In the genomic region with DNA sequence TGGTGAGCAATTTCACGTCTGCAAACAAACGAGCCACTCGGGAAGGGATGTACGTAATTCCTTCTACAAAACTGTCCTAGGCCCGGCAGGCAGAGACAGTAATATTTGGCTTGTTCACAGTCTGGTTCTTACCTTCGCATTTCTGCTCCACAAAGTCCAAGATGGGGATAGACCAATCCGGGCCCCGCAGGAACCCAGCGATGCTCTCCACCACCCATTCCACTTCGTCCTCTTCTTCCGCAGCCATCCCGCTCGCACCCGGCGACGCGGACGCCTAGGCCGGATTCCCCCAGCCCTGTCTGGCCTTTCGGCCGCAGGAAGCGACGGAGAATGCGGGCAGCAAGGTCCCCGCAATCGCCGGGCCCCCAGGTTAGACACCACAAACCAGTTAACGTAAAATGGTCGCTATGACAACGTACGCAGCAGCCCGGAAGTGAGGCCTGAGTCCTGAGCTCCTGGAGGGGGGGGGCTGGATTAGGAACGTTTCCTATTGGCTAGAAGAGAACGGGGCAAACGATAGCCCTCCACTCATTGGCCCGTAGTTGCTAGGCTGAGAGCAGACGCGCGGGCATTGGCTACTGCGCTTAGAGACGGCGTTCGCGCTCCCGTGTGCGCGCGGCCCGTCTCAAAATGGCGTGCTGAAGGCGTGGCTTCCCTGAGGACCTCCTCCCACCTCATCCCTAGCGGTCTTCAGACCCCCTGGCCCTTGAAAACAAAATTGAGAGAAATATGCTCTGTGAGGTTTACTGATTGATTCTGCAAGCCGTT, we compare ENCODE assay signal across 8 mouse cellular contexts. TPM values are rescaled to one million over a fixed set of nuclear protein-coding genes. Genes with fewer than 3 reads are reported as not detected.
DNase-seq lines count a peak whose midpoint lies in the region; ATAC-seq and TF ChIP-seq lines count a peak whose summit lies in the region.

A gene (minus strand): TSS at position 527 of the 768 bp plus-strand sequence.

- peak; percentile 100 for ATAC-seq in kidney, embryonic 14.5 days (ENCODE audit: low FRiP score, low TSS enrichment)
- peak; percentile 100 for ATAC-seq in limb, embryonic 15.5 days (ENCODE audit: insufficient number of reproducible peaks, low FRiP score, low TSS enrichment, low read depth)

- no peaks in the 10 kb centered on the region for H3K27me3 ChIP-seq in kidney, embryonic 14.5 days (ENCODE audit: control insufficient read depth, insufficient read depth, low read length)
- no peaks in the 10 kb centered on the region for H3K27me3 ChIP-seq in limb, embryonic 15.5 days

- TF ChIP-seq POLR2A in bone marrow macrophage, adult 2 months (IDR thresholded peaks at IDR 0.05; ENCODE audit: borderline replicate concordance, low read depth, low read length) = no peak
- peak; percentile 46; the same call in 1 of the 2 replicates for TF ChIP-seq POLR2A in embryonic fibroblast, embryonic 13.5 days (IDR thresholded peaks at IDR 0.05; ENCODE audit: low read depth, low read length)

- peaks cover 7% of the 10 kb centered on the region; the same call in 1 of the 2 replicates for H3K36me3 ChIP-seq in kidney, embryonic 14.5 days (ENCODE audit: control insufficient read depth, insufficient read depth, low read length)
- peaks cover 7% of the 10 kb centered on the region; the same call in 1 of the 2 replicates for H3K36me3 ChIP-seq in limb, embryonic 15.5 days

- H3K4me2 ChIP-seq in kidney, embryonic 14.5 days (replicated peaks; ENCODE audit: low read depth, low read length) = peak within 1 kb of the TSS; percentile 76
- H3K4me2 ChIP-seq in limb, embryonic 15.5 days = peak within 1 kb of the TSS; percentile 70

- TF ChIP-seq CTCF in bone marrow macrophage, adult 2 months (IDR thresholded peaks at IDR 0.05; ENCODE audit: low read depth, low read length) = no peak
- no peak for TF ChIP-seq CTCF in embryonic fibroblast, embryonic 13.5 days (IDR thresholded peaks at IDR 0.05; ENCODE audit: borderline replicate concordance, insufficient read depth, low read length)

- no peak within 1 kb of the TSS for H3K27ac ChIP-seq in bone marrow macrophage, adult 2 months (ENCODE audit: insufficient read depth, low read depth, low read length)
- peak within 1 kb of the TSS; percentile 56 for H3K27ac ChIP-seq in embryonic fibroblast, embryonic 13.5 days (ENCODE audit: insufficient read depth, low read length)
- H3K27ac ChIP-seq in kidney, embryonic 14.5 days (ENCODE audit: low read depth, low read length) = peak within 1 kb of the TSS; percentile 57; the same call in 1 of the 2 replicates
- H3K27ac ChIP-seq in limb, embryonic 15.5 days = peak within 1 kb of the TSS; percentile 82

- H3K9ac ChIP-seq in kidney, embryonic 14.5 days (ENCODE audit: low read depth, low read length) = peak within 1 kb of the TSS; percentile 72
- peak within 1 kb of the TSS; percentile 55 for H3K9ac ChIP-seq in limb, embryonic 15.5 days

- no peaks in the 10 kb centered on the region for H3K9me3 ChIP-seq in kidney, embryonic 14.5 days (ENCODE audit: control insufficient read depth, low read length)
- no peaks in the 10 kb centered on the region for H3K9me3 ChIP-seq in limb, embryonic 15.5 days

- H3K4me3 ChIP-seq in bone marrow macrophage, adult 2 months (ENCODE audit: insufficient read depth, low read length) = peak within 1 kb of the TSS; percentile 75
- H3K4me3 ChIP-seq in embryonic fibroblast, embryonic 13.5 days (ENCODE audit: insufficient read depth, low read length) = peak within 1 kb of the TSS; percentile 86
- peak within 1 kb of the TSS; percentile 88 for H3K4me3 ChIP-seq in kidney, embryonic 14.5 days (ENCODE audit: low read length)
- H3K4me3 ChIP-seq in limb, embryonic 15.5 days = peak within 1 kb of the TSS; percentile 85

- peaks cover 2% of the 10 kb centered on the region; the same call in 1 of the 2 replicates for H3K4me1 ChIP-seq in bone marrow macrophage, adult 2 months (ENCODE audit: control insufficient read depth, insufficient read depth, low read length)
- H3K4me1 ChIP-seq in embryonic fibroblast, embryonic 13.5 days (ENCODE audit: control insufficient read depth, insufficient read depth, low read length) = no peaks in the 10 kb centered on the region
- peaks cover 9% of the 10 kb centered on the region for H3K4me1 ChIP-seq in kidney, embryonic 14.5 days (ENCODE audit: control insufficient read depth, insufficient read depth, low read length)
- peaks cover 12% of the 10 kb centered on the region; the same call in 1 of the 2 replicates for H3K4me1 ChIP-seq in limb, embryonic 15.5 days

- under 1% methylated on average over 53 of the region's 53 CpGs for WGBS in kidney, embryonic 14.5 days
- WGBS in limb, embryonic 15.5 days = under 1% methylated on average over 53 of the region's 53 CpGs

- DNase-seq in A20 (ENCODE audit: low read depth, low spot score) = peak; percentile 96
- peak; percentile 93 to 96 for DNase-seq in heart, adult 9 months (ENCODE audit: low spot score in 2 of 2)
- peak; percentile 75 to 78 for DNase-seq in monocyte, adult 2 months (ENCODE audit: low read depth in 1 of 2, low spot score in 2 of 2)
- peak; percentile 91 to 93 for DNase-seq in spleen, postnatal 36 days (ENCODE audit: low spot score in 2 of 2)

RNA-seq across cellular contexts. Expression of the gene that starts here (rescaled TPM):
- 23.5 and 23.6 TPM in 2 replicates for polyA plus RNA-seq in bone marrow macrophage, adult 2 months (2012; ENCODE audit: insufficient read depth, insufficient read length, missing spikeins)
- polyA plus RNA-seq in embryonic fibroblast, embryonic 13.5 days (2011; ENCODE audit: insufficient read length, low read depth, missing spikeins) = 44.9 and 53.1 TPM in 2 replicates
- 62.7 and 67.0 TPM in 2 replicates for polyA plus RNA-seq in kidney, embryonic 14.5 days (2014; fragmentation: Nextera tagmentation; extraction: Ambion mirVana)
- polyA plus RNA-seq in limb, embryonic 15.5 days (2015; fragmentation: Nextera tagmentation; extraction: Ambion mirVana) = 47.1 and 49.9 TPM in 2 replicates
